Mouse (Mus musculus) ES-E14 (cell line): ENCODE measurements around the gene Tbc1d30.

Source experiments
- HCFC1 ChIP-seq: IDR thresholded peaks from 2 replicates; pipeline ENCODE4 v1.6.1; 2012; ENCODE audit warnings: low read length, inconsistent platforms, borderline replicate concordance; ENCODE audit not compliant: insufficient read depth
- MAFK ChIP-seq: IDR thresholded peaks from 2 replicates; pipeline ENCODE4 v1.6.1; 2014; ENCODE audit warnings: mild to moderate bottlenecking, low read depth, low read length, inconsistent platforms; ENCODE audit not compliant: insufficient read depth
- ZNF384 ChIP-seq: IDR thresholded peaks from 2 replicates; pipeline ENCODE4 v1.6.1; 2012; ENCODE audit warnings: low read depth, low read length, inconsistent platforms

DNA sequence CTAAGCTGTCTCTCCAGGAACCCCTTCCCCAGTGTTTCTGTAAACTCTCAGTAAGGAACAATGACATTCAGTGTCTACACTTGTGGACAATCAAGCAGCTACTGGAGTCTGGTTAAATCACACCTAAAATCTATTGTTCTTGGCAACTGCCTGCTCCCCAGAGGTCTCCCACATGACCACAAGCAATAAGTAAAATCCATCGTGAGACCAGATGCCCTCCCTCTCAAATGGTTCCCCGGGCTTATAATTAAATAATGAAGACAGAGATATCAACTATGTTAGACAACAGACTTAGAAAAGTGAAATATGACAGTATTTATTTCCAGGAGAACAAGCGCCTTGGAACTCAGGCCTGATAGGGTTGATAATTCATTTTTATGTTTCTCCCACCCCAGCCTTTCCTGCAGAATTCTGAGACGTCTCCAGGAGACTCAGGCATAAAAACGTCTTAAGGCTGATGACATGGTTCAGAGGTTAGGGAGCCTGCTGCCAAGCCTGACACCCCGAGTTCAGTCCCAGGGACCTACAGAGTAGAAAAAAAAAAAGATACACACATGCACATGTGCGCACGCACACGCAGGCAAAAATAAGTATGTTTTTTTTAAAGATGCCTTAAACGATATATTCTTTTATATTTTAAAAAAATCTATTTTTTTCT is 115.8 kb downstream of the Tbc1d30 start:
- TF ChIP-seq ZNF384 (no peak), HCFC1 (no peak), MAFK (no peak)
